Comparison of ENCODE assay signal across 15 mouse cellular contexts in the genomic region with DNA sequence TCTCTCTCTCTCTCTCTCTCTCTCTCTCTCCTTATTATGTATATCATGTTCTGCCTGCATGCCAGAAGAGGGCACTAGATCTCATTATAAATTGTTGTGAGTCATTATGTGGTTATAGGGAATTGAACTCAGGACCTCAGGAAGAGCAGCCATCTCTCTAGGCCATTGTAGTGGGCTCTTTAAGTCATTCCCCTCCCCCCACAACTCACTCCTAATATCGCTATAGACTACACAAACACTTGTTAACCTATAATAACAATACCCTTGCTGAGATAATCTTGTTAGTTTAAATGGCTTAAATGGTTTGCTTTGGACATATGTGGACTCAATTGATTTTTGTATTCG. TPM values are rescaled to one million over a fixed set of nuclear protein-coding genes. Genes with fewer than 3 reads are reported as not detected.
A peak's percentile ranks its signal among the peaks of the same experiment; 100 is the strongest.
DNase-seq lines count a peak whose midpoint lies in the region; ATAC-seq and TF ChIP-seq lines count a peak whose summit lies in the region.
"Had no signal": no experiment of that assay in that cellular context is flagged by ENCODE, and none has a peak within 500 bp of the region (broad histone marks: within the 10 kb centered on the region; RNA-seq: fewer than 3 reads in every experiment).

No protein-coding gene starts in this region.

- ATAC-seq in liver, embryonic 11.5 days (replicated peaks; ENCODE audit: low FRiP score): no peak
- no peak for ATAC-seq in Patski
- ATAC-seq in megakaryocyte progenitor cell, adult 5-6 weeks (replicated peaks; ENCODE audit: poor library complexity): peak; percentile 35; the same call in 1 of the 2 replicates
- ATAC-seq in activated CD4-positive, CD25-positive, alpha-beta regulatory T cell, adult 4 months: no peak
- ATAC-seq: forebrain, embryonic 13.5 days had no signal

- H3K9me3 ChIP-seq in liver, embryonic 11.5 days (ENCODE audit: control insufficient read depth, low read length): no peaks in the 10 kb centered on the region
- H3K9me3 ChIP-seq: forebrain, embryonic 13.5 days; liver, embryonic 15.5 days; neural tube, embryonic 12.5 days had no signal

- no peaks in the 10 kb centered on the region for H3K27me3 ChIP-seq in liver, adult 2 months (ENCODE audit: control insufficient read depth, insufficient read depth, low read length)
- H3K27me3 ChIP-seq in liver, embryonic 11.5 days (replicated peaks; ENCODE audit: control insufficient read depth, insufficient read depth, low read length): no peaks in the 10 kb centered on the region
- H3K27me3 ChIP-seq in Patski: no peaks in the 10 kb centered on the region
- H3K27me3 ChIP-seq: forebrain, embryonic 13.5 days; liver, embryonic 15.5 days; neural tube, embryonic 12.5 days had no signal

- H3K79me2 ChIP-seq in liver, adult 2 months (ENCODE audit: control insufficient read depth, insufficient read depth, low read length): no peaks in the 10 kb centered on the region

- POLR2A ChIA-PET in Patski (lab: Charles Lee): no interaction called here

- peaks cover 10% of the 10 kb centered on the region for H3K36me3 ChIP-seq in liver, adult 2 months (ENCODE audit: control insufficient read depth, insufficient read depth, low read length)
- H3K36me3 ChIP-seq in liver, embryonic 11.5 days (ENCODE audit: control insufficient read depth, insufficient read depth, low read length): no peaks in the 10 kb centered on the region

- 36% methylated on average over 2 of the region's 2 CpGs for WGBS in liver, adult 2 months
- 69% methylated on average over 2 of the region's 2 CpGs for WGBS in liver, embryonic 11.5 days

- peaks cover 3% of the 10 kb centered on the region; the same call in 1 of the 2 replicates for H3K4me1 ChIP-seq in liver, adult 2 months (ENCODE audit: control insufficient read depth, insufficient read depth, low read length)
- no peaks in the 10 kb centered on the region for H3K4me1 ChIP-seq in liver, embryonic 11.5 days (replicated peaks; ENCODE audit: control insufficient read depth, insufficient read depth, low read length)
- H3K4me1 ChIP-seq: neural tube, embryonic 12.5 days had no signal

- no peak overlapping the region for H3K9ac ChIP-seq in liver, adult 2 months (ENCODE audit: low read depth, low read length)
- H3K9ac ChIP-seq in liver, embryonic 11.5 days (ENCODE audit: low read depth, low read length): no peak overlapping the region
- H3K9ac ChIP-seq: forebrain, embryonic 13.5 days; liver, embryonic 15.5 days; neural tube, embryonic 12.5 days had no signal

- CTCF ChIA-PET in Patski (lab: Charles Lee): no interaction called here

- peak; percentile 64 for DNase-seq in cerebellum, adult 9-10 months
- DNase-seq in cerebellum, adult 8-10 months: no peak
- peak; percentile 21 for DNase-seq in liver, adult 2 months (ENCODE audit: extremely low read depth, low read depth, low spot score)
- no peak for DNase-seq in liver, embryonic 11.5 days (ENCODE audit: low spot score)
- no peak for DNase-seq in Patski (ENCODE audit: low read depth, low spot score)
- DNase-seq in cerebellum, postnatal 4 days (ENCODE audit: low spot score in 2 of 2): no peak
- DNase-seq: heart, postnatal 10 days; kidney, adult 2 months; right cerebral cortex, postnatal 4 days had no signal

- no peak overlapping the region for H3K4me3 ChIP-seq in liver, adult 2 months (ENCODE audit: insufficient read depth, low read depth, low read length)
- no peak overlapping the region for H3K4me3 ChIP-seq in liver, embryonic 11.5 days (ENCODE audit: low read depth, low read length)
- H3K4me3 ChIP-seq: forebrain, embryonic 13.5 days; neural tube, embryonic 12.5 days had no signal

- in situ Hi-C loops in Patski (cut with MboI; ENCODE audit: low pct_unique_long_range_greater_than_20kb): no loop called here

- TF ChIP-seq CTCF in liver, adult 2 months (IDR thresholded peaks at IDR 0.05; ENCODE audit: low read depth, low read length): no peak
- TF ChIP-seq CTCF in Patski (IDR thresholded peaks at IDR 0.05): peak; percentile 29

- TF ChIP-seq POLR2A in liver, adult 2 months (IDR thresholded peaks at IDR 0.05; ENCODE audit: extremely low read depth, insufficient read depth, low read length): no peak

- no peak overlapping the region for H3K27ac ChIP-seq in liver, adult 2 months (replicated peaks; ENCODE audit: insufficient read depth, low read depth, low read length)
- no peak overlapping the region for H3K27ac ChIP-seq in liver, embryonic 11.5 days (ENCODE audit: low read depth, low read length)
- H3K27ac ChIP-seq: forebrain, embryonic 13.5 days; neural tube, embryonic 12.5 days had no signal

- no peak overlapping the region for H3K4me2 ChIP-seq in liver, embryonic 11.5 days

RNA-seq across cellular contexts. Expression of gene Tmem62, which starts 1.8 kb away (rescaled TPM):
- total RNA-seq in liver, adult 2 months (2014; rRNA removed): 13.6 and 17.7 TPM in 2 replicates
- 7.4 and 8.0 TPM in 2 replicates for polyA plus RNA-seq in liver, adult 2 months (2012; rRNA removed)
- polyA plus RNA-seq in liver, embryonic 11.5 days (2014; fragmentation: Nextera tagmentation; extraction: Ambion mirVana): 3.0 and 3.7 TPM in 2 replicates
- polyA plus RNA-seq in Patski (2021): 19.5 TPM
- total RNA-seq in megakaryocyte progenitor cell, adult 5-6 weeks (2015): 4.2 and 4.3 TPM in 2 replicates
- 6.4 and 12.4 TPM in 2 replicates for total RNA-seq in megakaryocyte progenitor cell, adult 5-6 weeks (2017)
- 10 to 100 TPM; 10.6 to 13.4 TPM for polyA plus RNA-seq in activated CD4-positive, CD25-positive, alpha-beta regulatory T cell, adult 4 months (2017; shearing (Covaris generic))

RNA-seq across cellular contexts. Expression of gene Ubr1, which starts 8.2 kb away (rescaled TPM):
- 16.1 and 19.1 TPM in 2 replicates for total RNA-seq in liver, adult 2 months (2014; rRNA removed)
- polyA plus RNA-seq in liver, adult 2 months (2012; rRNA removed): 10.2 and 14.4 TPM in 2 replicates
- 22.3 and 23.4 TPM in 2 replicates for polyA plus RNA-seq in liver, embryonic 11.5 days (2014; fragmentation: Nextera tagmentation; extraction: Ambion mirVana)
- 23.0 TPM for polyA plus RNA-seq in Patski (2021)
- total RNA-seq in megakaryocyte progenitor cell, adult 5-6 weeks (2015): 24.7 and 27.1 TPM in 2 replicates
- total RNA-seq in megakaryocyte progenitor cell, adult 5-6 weeks (2017): 21.1 and 28.5 TPM in 2 replicates
- 10 to 100 TPM; 32.0 to 46.4 TPM for polyA plus RNA-seq in activated CD4-positive, CD25-positive, alpha-beta regulatory T cell, adult 4 months (2017; shearing (Covaris generic))

RNA-seq across cellular contexts. Expression of gene Ccndbp1, which starts 29.5 kb away (rescaled TPM):
- total RNA-seq in liver, adult 2 months (2014; rRNA removed): 13.7 and 13.8 TPM in 2 replicates
- polyA plus RNA-seq in liver, adult 2 months (2012; rRNA removed): 10.1 and 12.5 TPM in 2 replicates
- polyA plus RNA-seq in liver, embryonic 11.5 days (2014; fragmentation: Nextera tagmentation; extraction: Ambion mirVana): 42.6 and 45.0 TPM in 2 replicates
- 54.8 TPM for polyA plus RNA-seq in Patski (2021)
- 44.2 and 50.1 TPM in 2 replicates for total RNA-seq in megakaryocyte progenitor cell, adult 5-6 weeks (2015)
- total RNA-seq in megakaryocyte progenitor cell, adult 5-6 weeks (2017): 33.5 and 38.1 TPM in 2 replicates
- 100 to 1,000 TPM; 141 to 151 TPM for polyA plus RNA-seq in activated CD4-positive, CD25-positive, alpha-beta regulatory T cell, adult 4 months (2017; shearing (Covaris generic))

RNA-seq across cellular contexts. Expression of gene Epb42, which starts 58.2 kb away (rescaled TPM):
- not detected in 2 replicates for total RNA-seq in liver, adult 2 months (2014; rRNA removed)
- polyA plus RNA-seq in liver, adult 2 months (2012; rRNA removed): 0.10 TPM in 1 of 2 replicates, not detected in the other
- polyA plus RNA-seq in liver, embryonic 11.5 days (2014; fragmentation: Nextera tagmentation; extraction: Ambion mirVana): 61.3 and 70.2 TPM in 2 replicates
- not detected for polyA plus RNA-seq in Patski (2021)
- total RNA-seq in megakaryocyte progenitor cell, adult 5-6 weeks (2015): 1.7 and 2.4 TPM in 2 replicates
- total RNA-seq in megakaryocyte progenitor cell, adult 5-6 weeks (2017): 1.4 and 4.2 TPM in 2 replicates
- under 1 TPM; 0.61 to 0.78 TPM for polyA plus RNA-seq in activated CD4-positive, CD25-positive, alpha-beta regulatory T cell, adult 4 months (2017; shearing (Covaris generic))
- polyA plus RNA-seq: C2C12 had no signal

Comparison
In these comparisons a context has a peak if more than half of its experiments do, and no peak if none do; other contexts are left out.
1. DNase-seq: peak in cerebellum, adult 9-10 months (single experiment) and liver, adult 2 months (single experiment); none in cerebellum, adult 8-10 months (single experiment), liver, embryonic 11.5 days (single experiment), Patski (single experiment) and cerebellum, postnatal 4 days (0 of 2).